Mouse (Mus musculus) liver, embryonic 14.5 days (tissue): ENCODE results near the gene Med27. TPM values are rescaled to one million over a fixed set of nuclear protein-coding genes. Genes with fewer than 3 reads are reported as not detected.

Experiments used
- ATAC-seq: fragments of 200-750 bp; cut with Nextera tagmentation; 2 replicates; pipeline ENCODE4 v1.8.0; 2017; ENCODE audit warnings: moderate number of reproducible peaks, mild to moderate bottlenecking, moderate library complexity; ENCODE audit not compliant: insufficient read depth
- DNase-seq, 3 experiments: peaks; one replicate each; pipeline ENCODE4 v3.0.0-alpha.2; 2012 to 2013; ENCODE audit warnings: low read depth in 3 of 3, low spot score in 3 of 3
- H3K27ac ChIP-seq: fragments of 300-500 bp; sonication (generic); 2 replicates; pipeline ENCODE4 v1.5.1; 2014; ENCODE audit warnings: moderate library complexity, mild to moderate bottlenecking, control low read depth, inconsistent platforms
- H3K27me3 ChIP-seq: fragments of 300-500 bp; sonication (generic); 2 replicates; pipeline ENCODE4 v1.6.1; 2014; ENCODE audit warnings: mild to moderate bottlenecking, low read length, moderate library complexity; ENCODE audit not compliant: control insufficient read depth, insufficient read depth
- H3K36me3 ChIP-seq: fragments of 300-500 bp; sonication (generic); replicated peaks from 2 replicates; pipeline ENCODE4 v1.6.1; 2014; ENCODE audit warnings: low read depth; ENCODE audit not compliant: control insufficient read depth, insufficient read depth
- H3K4me1 ChIP-seq, 2 experiments: fragments of 200-500 bp in 1 of 2; fragments of 300-500 bp in 1 of 2; sonication (generic) in 1 of 2; replicated peaks; 2 replicates each; pipeline ENCODE4 v1.6.1; 2012 to 2014; ENCODE audit warnings: antibody characterized with exemption in 1 of 2, inconsistent platforms in 1 of 2, low read length in 1 of 2; ENCODE audit not compliant: control insufficient read depth in 2 of 2, insufficient read depth in 2 of 2
- H3K4me2 ChIP-seq: fragments of 300-500 bp; sonication (generic); 2 replicates; pipeline ENCODE4 v1.6.1; 2014; ENCODE audit warnings: low read depth, mild to moderate bottlenecking, control low read depth, moderate library complexity
- H3K4me3 ChIP-seq, 2 experiments: fragments of 200-500 bp in 1 of 2; fragments of 300-500 bp in 1 of 2; sonication (generic) in 1 of 2; 2 replicates each; pipeline ENCODE4 v1.5.1; 2012 to 2014; ENCODE audit warnings: low read depth in 2 of 2, low read length in 2 of 2, mild to moderate bottlenecking in 2 of 2, control low read depth in 1 of 2, inconsistent platforms in 1 of 2, moderate library complexity in 1 of 2; ENCODE audit not compliant: insufficient read depth in 1 of 2
- H3K9ac ChIP-seq: fragments of 300-500 bp; sonication (generic); replicated peaks from 2 replicates; pipeline ENCODE4 v1.6.1; 2014; ENCODE audit warnings: mild to moderate bottlenecking, control low read depth, moderate library complexity
- H3K9me3 ChIP-seq: fragments of 300-500 bp; sonication (generic); 2 replicates; pipeline ENCODE4 v1.6.1; 2016; ENCODE audit warnings: low read length, mixed read lengths; ENCODE audit not compliant: control insufficient read depth
- CTCF ChIP-seq: IDR thresholded peaks from 2 replicates; pipeline ENCODE4 v1.5.1; 2016; ENCODE audit warnings: antibody characterized with exemption, low read depth, control low read depth
- EP300 ChIP-seq: IDR thresholded peaks from 2 replicates; pipeline ENCODE4 v1.6.1; 2016; ENCODE audit warnings: antibody characterized with exemption, low read depth
- WGBS: fragments of 180-500 bp; shearing (Covaris S2); extraction: QIAGEN DNeasy Blood & Tissue Kit; methylation state at CpG from one replicate; pipeline ENCODE4 v1.1.7; 2014; ENCODE audit not compliant: insufficient replicate concordance; 5-methylcytosine and 5-hydroxymethylcytosine counted together
- polyA plus RNA-seq, 2 experiments: library from polyadenylated mRNA; depleted of rRNA in 1 of 2; stranded (reverse) in 1 of 2; unstranded in 1 of 2; fragments of >200 nt; fragmentation: Nextera tagmentation in 1 of 2; extraction: Ambion mirVana in 1 of 2; gene quantifications; 2 replicates each; pipeline versions ENCODE4 v1.2.1 to v1.2.3; 2012 to 2014

The Med27 gene
- polyA plus RNA-seq, 2 experiments, result 15.0 to 16.5 TPM

DNA sequence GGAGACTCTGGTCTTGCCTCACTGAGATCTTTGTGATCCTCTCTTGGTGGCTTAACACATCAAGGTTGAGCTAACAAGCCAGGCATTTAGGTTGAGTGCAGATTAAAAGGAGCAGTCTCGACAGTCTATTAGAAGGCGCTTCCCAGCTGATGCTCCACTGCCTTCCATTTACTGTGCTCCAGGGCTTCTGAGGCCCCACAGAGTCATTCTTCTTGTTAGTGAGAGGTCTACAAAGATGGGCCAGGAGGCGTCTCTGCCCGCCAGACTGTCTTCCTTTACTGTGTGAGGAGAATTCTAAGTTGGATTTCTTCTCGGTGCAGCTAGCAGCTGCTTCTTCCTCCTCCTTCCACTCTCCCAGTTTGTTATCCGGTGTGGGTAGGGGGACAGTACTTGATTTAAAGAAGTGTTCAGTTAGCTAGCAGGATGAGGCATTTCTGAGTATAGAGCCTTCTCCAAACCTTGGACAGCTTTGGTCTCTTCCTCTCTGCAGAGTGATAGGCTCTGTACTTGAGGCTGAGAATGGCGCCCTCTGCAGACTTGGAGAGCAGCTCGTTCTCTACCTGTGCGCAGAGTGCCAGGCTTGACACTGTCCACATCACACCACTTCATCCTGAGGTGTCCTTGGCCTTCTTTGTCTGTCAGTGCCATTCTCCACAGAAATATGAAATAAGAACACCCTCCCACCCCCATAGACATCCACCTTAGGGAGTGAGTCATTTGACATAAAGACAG lies 57.3 kb downstream of the Med27 start:
- TF ChIP-seq CTCF (peak; percentile 51), EP300 (no peak)
- no peak overlapping the region for H3K9ac ChIP-seq

DNA sequence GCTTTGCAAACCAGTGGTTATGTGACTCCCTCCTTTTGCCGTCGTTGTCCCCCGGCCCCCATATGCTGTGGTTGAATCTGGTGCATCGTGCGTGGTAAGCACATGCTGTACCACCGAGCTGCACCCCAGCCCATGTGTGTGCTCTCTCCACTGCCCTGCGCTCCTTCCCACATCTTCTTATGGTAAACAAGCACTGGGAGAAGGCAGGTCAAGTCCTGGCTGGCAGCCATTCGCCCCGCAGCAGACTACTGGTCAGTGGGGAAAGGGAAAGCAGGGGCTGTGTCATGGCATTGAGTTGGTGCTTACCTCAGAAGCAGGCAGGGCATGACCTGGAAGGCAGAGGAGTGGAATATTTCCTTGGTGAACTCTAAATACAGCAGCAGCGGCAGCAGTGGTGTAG lies 58.3 kb downstream of the Med27 start:
- Histone ChIP-seq H3K27ac (no peak overlapping the region), H3K27me3 (no peaks in the 10 kb centered on the region), H3K4me3 (no peak overlapping the region), H3K36me3 (no peaks in the 10 kb centered on the region), H3K9me3 (no peaks in the 10 kb centered on the region), H3K4me2 (no peak overlapping the region), H3K4me1 (peaks cover 0 to 4% of the 10 kb centered on the region in 2 experiments; a peak in 2 of 4 replicates), H3K9ac (no peak overlapping the region)
- WGBS, result 69% methylated on average over 10 of the region's 10 CpGs
- ATAC-seq, result no peak
- TF ChIP-seq CTCF (no peak), EP300 (no peak)
- DNase-seq, result no peak

More for the DNA sequence above, 57.3 kb downstream of the Med27 start:
- no peak for ATAC-seq
- Histone ChIP-seq H3K9me3 (no peaks in the 10 kb centered on the region), H3K4me2 (no peak overlapping the region), H3K4me3 (no peak overlapping the region), H3K4me1 (peaks cover 0 to 4% of the 10 kb centered on the region in 2 experiments; a peak in 2 of 4 replicates), H3K36me3 (no peaks in the 10 kb centered on the region), H3K27ac (no peak overlapping the region), H3K27me3 (no peaks in the 10 kb centered on the region)
- 65% methylated on average over 9 of the region's 9 CpGs for WGBS
- DNase-seq, result no peak

DNA sequence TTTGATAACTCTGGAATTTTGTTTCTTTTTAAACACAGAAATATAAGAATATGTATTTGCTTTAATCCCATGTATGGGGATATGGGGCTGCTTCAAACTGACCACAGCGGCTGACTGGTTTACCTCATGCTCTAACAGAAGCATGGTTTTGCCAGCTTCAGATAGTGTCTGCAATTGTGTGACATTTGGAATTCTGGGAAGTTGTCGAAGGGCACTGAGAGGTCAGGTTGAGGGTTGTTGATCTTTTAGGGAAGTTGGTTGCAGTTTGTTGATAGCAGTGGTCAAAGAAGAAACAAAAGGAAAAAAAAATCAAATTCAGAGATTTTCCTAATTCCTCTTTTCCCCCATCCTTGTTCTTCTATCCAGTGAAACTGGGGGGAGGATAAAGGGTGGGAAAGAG lies 59.2 kb downstream of the Med27 start:
- Histone ChIP-seq H3K36me3 (no peaks in the 10 kb centered on the region), H3K9ac (no peak overlapping the region), H3K27ac (no peak overlapping the region), H3K4me2 (no peak overlapping the region), H3K27me3 (no peaks in the 10 kb centered on the region), H3K4me3 (no peak overlapping the region), H3K9me3 (no peaks in the 10 kb centered on the region), H3K4me1 (peaks cover 0 to 4% of the 10 kb centered on the region in 2 experiments; a peak in 2 of 4 replicates)
- TF ChIP-seq EP300 (no peak), CTCF (no peak)
- DNase-seq (no peak), ATAC-seq (no peak)
- WGBS, result 44% methylated on average over 2 of the region's 2 CpGs

GRCm38 (mm10) chr2:29407350-29407749 lies 60.7 kb downstream of the Med27 start:
- H3K27me3 ChIP-seq, result no peaks in the 10 kb centered on the region
- H3K4me3 ChIP-seq, result no peak overlapping the region
- H3K4me1 ChIP-seq, result peaks cover 0 to 4% of the 10 kb centered on the region in 2 experiments; a peak in 2 of 4 replicates
- no peak overlapping the region for H3K9ac ChIP-seq
- H3K36me3 ChIP-seq, result no peaks in the 10 kb centered on the region
- WGBS, result 76% methylated on average over 3 of the region's 3 CpGs
- ATAC-seq (no peak), DNase-seq (no peak)
- H3K27ac ChIP-seq, result no peak overlapping the region
- no peak overlapping the region for H3K4me2 ChIP-seq
- TF ChIP-seq EP300, result no peak
- TF ChIP-seq CTCF, result no peak
- no peaks in the 10 kb centered on the region for H3K9me3 ChIP-seq

- Histone ChIP-seq H3K4me2 (no peak overlapping the region), H3K4me1 (peaks cover 0 to 6% of the 10 kb centered on the region in 2 experiments; a peak in 2 of 4 replicates), H3K27ac (no peak overlapping the region), H3K4me3 (no peak overlapping the region), H3K36me3 (no peaks in the 10 kb centered on the region), H3K9ac (no peak overlapping the region), H3K27me3 (no peaks in the 10 kb centered on the region), H3K9me3 (no peaks in the 10 kb centered on the region)
- WGBS, result 74% methylated on average over 7 of the region's 7 CpGs
- no peak for DNase-seq
- TF ChIP-seq EP300, result no peak
- no peak for TF ChIP-seq CTCF
- ATAC-seq, result no peak
Observed at GRCm38 (mm10) chr2:29407764-29408163, 61.1 kb downstream of the Med27 start.
